ENCODE assay signal across 8 mouse cellular contexts in genomic region chr11:120624680-120625111, GRCm38 (mm10). TPM values are rescaled to one million over a fixed set of nuclear protein-coding genes. Genes with fewer than 3 reads are reported as not detected.
DNase-seq lines count a peak whose midpoint lies in the region; ATAC-seq and TF ChIP-seq lines count a peak whose summit lies in the region.

No protein-coding gene starts in this region.

- peak overlapping the region; percentile 77 for H3K9ac ChIP-seq in embryonic facial prominence, embryonic 14.5 days (ENCODE audit: low read depth, low read length)
- H3K9ac ChIP-seq in limb, embryonic 15.5 days: peak overlapping the region; percentile 65
- H3K9ac ChIP-seq in midbrain, postnatal 0 days (replicated peaks; ENCODE audit: low read length, poor library complexity, severe bottlenecking): peak overlapping the region; percentile 59

- peak overlapping the region; percentile 88 for H3K4me2 ChIP-seq in embryonic facial prominence, embryonic 14.5 days (ENCODE audit: low read depth, low read length)
- H3K4me2 ChIP-seq in limb, embryonic 15.5 days: peak overlapping the region; percentile 98
- peak overlapping the region; percentile 97 for H3K4me2 ChIP-seq in midbrain, postnatal 0 days (ENCODE audit: low read depth, low read length, poor library complexity, severe bottlenecking)

- H3K4me1 ChIP-seq in embryonic facial prominence, embryonic 14.5 days (ENCODE audit: control insufficient read depth, insufficient read depth, low read length): peaks cover 4% of the 10 kb centered on the region; the same call in 1 of the 2 replicates
- peaks cover 17% of the 10 kb centered on the region for H3K4me1 ChIP-seq in limb, embryonic 15.5 days
- H3K4me1 ChIP-seq in midbrain, postnatal 0 days (ENCODE audit: insufficient read depth, low read length): 0 out of 2 replicates have a peak, but pooled peaks cover 3% of the 10 kb centered on the region

- peak; percentile 91 for DNase-seq in A20 (ENCODE audit: low read depth, low spot score)
- peak; percentile 59 to 65 for DNase-seq in adrenal gland, postnatal 4 days (ENCODE audit: low spot score in 2 of 2)
- peak; percentile 94 for DNase-seq in embryonic facial prominence, embryonic 14.5 days (ENCODE audit: low spot score)
- peak; percentile 86 for DNase-seq in heart, adult 8-10 months (ENCODE audit: low spot score)
- DNase-seq in kidney, adult 9 months: peak; percentile 85
- peak; percentile 94 for DNase-seq in midbrain, postnatal 0 days (ENCODE audit: low spot score)
- DNase-seq in splenic B cell, adult 2 months (ENCODE audit: low read depth, low spot score): peak; percentile 85

- no peaks in the 10 kb centered on the region for H3K27me3 ChIP-seq in embryonic facial prominence, embryonic 14.5 days (replicated peaks; ENCODE audit: control insufficient read depth, insufficient read depth, low read length)
- H3K27me3 ChIP-seq in limb, embryonic 15.5 days: no peaks in the 10 kb centered on the region
- H3K27me3 ChIP-seq in midbrain, postnatal 0 days (ENCODE audit: insufficient read depth, low read length): no peaks in the 10 kb centered on the region
- H3K27me3 ChIP-seq in splenic B cell, adult 2 months (ENCODE audit: control insufficient read depth, insufficient read depth, low read length, poor library complexity, severe bottlenecking): no peaks in the 10 kb centered on the region

- no peak for TF ChIP-seq CTCF in midbrain, postnatal 0 days (IDR thresholded peaks at IDR 0.05)

- 0% methylated on average over 23 of the region's 53 CpGs for WGBS in embryonic facial prominence, embryonic 14.5 days
- WGBS in limb, embryonic 15.5 days: 0% methylated on average over 52 of the region's 53 CpGs
- under 1% methylated on average over 47 of the region's 53 CpGs for WGBS in midbrain, postnatal 0 days

- peak; percentile 92 for ATAC-seq in embryonic facial prominence, embryonic 14.5 days (ENCODE audit: low read depth)
- peak; percentile 23; the same call in 1 of the 2 replicates for ATAC-seq in limb, embryonic 15.5 days (ENCODE audit: insufficient number of reproducible peaks, low FRiP score, low TSS enrichment, low read depth)
- peak; percentile 83 for ATAC-seq in midbrain, postnatal 0 days (ENCODE audit: low FRiP score)

- H3K9me3 ChIP-seq in embryonic facial prominence, embryonic 14.5 days (ENCODE audit: control insufficient read depth, low read length): no peaks in the 10 kb centered on the region
- H3K9me3 ChIP-seq in limb, embryonic 15.5 days: no peaks in the 10 kb centered on the region
- no peaks in the 10 kb centered on the region for H3K9me3 ChIP-seq in midbrain, postnatal 0 days (ENCODE audit: low read length)

- H3K36me3 ChIP-seq in embryonic facial prominence, embryonic 14.5 days (ENCODE audit: control insufficient read depth, insufficient read depth, low read length): peaks cover 60% of the 10 kb centered on the region
- peaks cover 61% of the 10 kb centered on the region for H3K36me3 ChIP-seq in limb, embryonic 15.5 days
- peaks cover 52% of the 10 kb centered on the region for H3K36me3 ChIP-seq in midbrain, postnatal 0 days (ENCODE audit: insufficient read depth, low read length)
- H3K36me3 ChIP-seq in splenic B cell, adult 2 months (ENCODE audit: control insufficient read depth, insufficient read depth, low read length, poor library complexity, severe bottlenecking): peaks cover 8% of the 10 kb centered on the region

- peak overlapping the region; percentile 90 for H3K4me3 ChIP-seq in embryonic facial prominence, embryonic 14.5 days (ENCODE audit: low read depth, low read length)
- peak overlapping the region; percentile 92 for H3K4me3 ChIP-seq in limb, embryonic 15.5 days
- peak overlapping the region; percentile 64 for H3K4me3 ChIP-seq in midbrain, postnatal 0 days (ENCODE audit: low read depth, low read length)

- peak overlapping the region; percentile 57; the same call in 1 of the 2 replicates for H3K27ac ChIP-seq in embryonic facial prominence, embryonic 14.5 days (replicated peaks; ENCODE audit: low read depth, low read length)
- H3K27ac ChIP-seq in limb, embryonic 15.5 days: peak overlapping the region; percentile 78
- peak overlapping the region; percentile 86 for H3K27ac ChIP-seq in midbrain, postnatal 0 days (ENCODE audit: low read depth, low read length)

RNA-seq across cellular contexts. Expression of gene Sirt7, which starts 0.3 kb away (rescaled TPM):
- total RNA-seq in adrenal gland, postnatal 4 days (2021): 10 to 100 TPM; 49.0 to 58.1 TPM
- 21.8 and 23.0 TPM in 2 replicates for polyA plus RNA-seq in embryonic facial prominence, embryonic 14.5 days (2014; fragmentation: Nextera tagmentation; extraction: Ambion mirVana)
- 10 to 100 TPM in 1 of 4 experiments, 1 to 10 TPM in 3; 6.5 to 10.6 (median 7.6) TPM for total RNA-seq in heart, adult 8-10 months (2022)
- polyA plus RNA-seq in limb, embryonic 15.5 days (2015; fragmentation: Nextera tagmentation; extraction: Ambion mirVana): 32.9 and 33.4 TPM in 2 replicates
- total RNA-seq in midbrain, postnatal 0 days (2014; rRNA removed): 31.3 and 39.7 TPM in 2 replicates
- polyA plus RNA-seq in midbrain, postnatal 0 days (2015; fragmentation: Nextera tagmentation; extraction: Ambion mirVana): 34.7 and 36.0 TPM in 2 replicates

RNA-seq across cellular contexts. Expression of gene Pcyt2, which starts 7.0 kb away (rescaled TPM):
- total RNA-seq in adrenal gland, postnatal 4 days (2021): 100 to 1,000 TPM; 135 to 144 TPM
- 88.8 and 97.5 TPM in 2 replicates for polyA plus RNA-seq in embryonic facial prominence, embryonic 14.5 days (2014; fragmentation: Nextera tagmentation; extraction: Ambion mirVana)
- 10 to 100 TPM; 48.1 to 64.4 (median 60.5) TPM for total RNA-seq in heart, adult 8-10 months (2022)
- polyA plus RNA-seq in limb, embryonic 15.5 days (2015; fragmentation: Nextera tagmentation; extraction: Ambion mirVana): 130 and 136 TPM in 2 replicates
- total RNA-seq in midbrain, postnatal 0 days (2014; rRNA removed): 130 and 137 TPM in 2 replicates
- polyA plus RNA-seq in midbrain, postnatal 0 days (2015; fragmentation: Nextera tagmentation; extraction: Ambion mirVana): 129 and 143 TPM in 2 replicates

RNA-seq across cellular contexts. Expression of gene Mafg, which starts 8.7 kb away (rescaled TPM):
- 10 to 100 TPM; 51.4 to 56.0 TPM for total RNA-seq in adrenal gland, postnatal 4 days (2021)
- polyA plus RNA-seq in embryonic facial prominence, embryonic 14.5 days (2014; fragmentation: Nextera tagmentation; extraction: Ambion mirVana): 26.3 and 26.8 TPM in 2 replicates
- 10 to 100 TPM; 33.0 to 47.3 (median 39.2) TPM for total RNA-seq in heart, adult 8-10 months (2022)
- 26.6 and 32.9 TPM in 2 replicates for polyA plus RNA-seq in limb, embryonic 15.5 days (2015; fragmentation: Nextera tagmentation; extraction: Ambion mirVana)
- 42.1 and 46.5 TPM in 2 replicates for total RNA-seq in midbrain, postnatal 0 days (2014; rRNA removed)
- polyA plus RNA-seq in midbrain, postnatal 0 days (2015; fragmentation: Nextera tagmentation; extraction: Ambion mirVana): 40.8 and 41.7 TPM in 2 replicates

RNA-seq across cellular contexts. Expression of gene Npb, which starts 16.4 kb away (rescaled TPM):
- total RNA-seq in adrenal gland, postnatal 4 days (2021): 1 to 10 TPM; 2.4 to 5.4 TPM
- 1.3 and 1.8 TPM in 2 replicates for polyA plus RNA-seq in embryonic facial prominence, embryonic 14.5 days (2014; fragmentation: Nextera tagmentation; extraction: Ambion mirVana)
- under 1 TPM in 1 of 4 experiments, not detected in 3; 0.73 TPM for total RNA-seq in heart, adult 8-10 months (2022)
- polyA plus RNA-seq in limb, embryonic 15.5 days (2015; fragmentation: Nextera tagmentation; extraction: Ambion mirVana): 2.2 and 2.9 TPM in 2 replicates
- not detected in 2 replicates for total RNA-seq in midbrain, postnatal 0 days (2014; rRNA removed)
- polyA plus RNA-seq in midbrain, postnatal 0 days (2015; fragmentation: Nextera tagmentation; extraction: Ambion mirVana): 1.3 TPM in 2 replicates

RNA-seq across cellular contexts. Expression of gene Pycr1, which starts 18.9 kb away (rescaled TPM):
- 1 to 10 TPM; 5.4 to 8.6 TPM for total RNA-seq in adrenal gland, postnatal 4 days (2021)
- polyA plus RNA-seq in embryonic facial prominence, embryonic 14.5 days (2014; fragmentation: Nextera tagmentation; extraction: Ambion mirVana): 56.7 and 64.7 TPM in 2 replicates
- 1 to 10 TPM in 3 of 4 experiments, under 1 TPM in 1; 0.91 to 2.8 (median 1.8) TPM for total RNA-seq in heart, adult 8-10 months (2022)
- 61.6 and 72.1 TPM in 2 replicates for polyA plus RNA-seq in limb, embryonic 15.5 days (2015; fragmentation: Nextera tagmentation; extraction: Ambion mirVana)
- total RNA-seq in midbrain, postnatal 0 days (2014; rRNA removed): 8.6 and 10.8 TPM in 2 replicates
- polyA plus RNA-seq in midbrain, postnatal 0 days (2015; fragmentation: Nextera tagmentation; extraction: Ambion mirVana): 10.4 and 11.7 TPM in 2 replicates

Comparison
In these comparisons a context has a peak if more than half of its experiments do, and no peak if none do; other contexts are left out.
1. Peak in every context shown above with its lines: DNase-seq, ATAC-seq, H3K4me3 ChIP-seq and H3K27ac ChIP-seq.
2. ATAC-seq: peak in every context shown above with its lines; median percentile 92 in embryonic facial prominence, embryonic 14.5 days; 83 in midbrain, postnatal 0 days; 23 in limb, embryonic 15.5 days.